Mouse (Mus musculus) lung, postnatal 0 days (tissue): ENCODE results near the gene Farsa.

Experiments
- CTCF ChIP-seq: IDR thresholded peaks from 2 replicates; pipeline ENCODE4 v1.5.1; 2016; ENCODE audit warnings: antibody characterized with exemption, mild to moderate bottlenecking
- EP300 ChIP-seq: IDR thresholded peaks from 2 replicates; pipeline ENCODE4 v1.6.1; 2016; ENCODE audit warnings: antibody characterized with exemption, mild to moderate bottlenecking, control low read depth

GRCm38 (mm10) chr8:84810896-84811295 is 45.9 kb upstream of the Farsa start:
- peak; percentile 88 for TF ChIP-seq CTCF
- TF ChIP-seq EP300, result no peak
